In the genomic region with DNA sequence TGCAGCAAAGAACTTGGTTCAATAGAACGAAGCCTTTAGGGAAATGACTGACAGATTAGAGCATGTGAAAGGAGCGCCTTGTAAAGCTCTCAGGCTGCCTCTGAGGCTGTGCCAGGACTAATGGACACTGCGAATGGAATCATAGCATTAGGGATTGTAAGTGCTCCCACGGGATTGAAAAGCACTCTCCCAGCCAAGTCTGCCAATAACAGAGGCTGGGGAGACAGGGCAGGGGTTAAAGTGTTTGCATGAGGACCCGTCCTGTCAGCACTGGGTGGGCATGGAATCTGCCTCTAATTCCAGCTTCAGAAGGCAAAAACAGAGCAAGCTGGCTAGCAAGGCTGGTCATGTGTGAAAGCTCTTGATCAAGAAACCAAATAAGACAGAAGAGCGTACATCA, we compare ENCODE assay signal across 11 mouse cellular contexts. TPM values are rescaled to one million over a fixed set of nuclear protein-coding genes. Genes with fewer than 3 reads are reported as not detected.
DNase-seq lines count a peak whose midpoint lies in the region; ATAC-seq and TF ChIP-seq lines count a peak whose summit lies in the region.
"Had no signal": no experiment of that assay in that cellular context is flagged by ENCODE, and none has a peak within 500 bp of the region (broad histone marks: within the 10 kb centered on the region; RNA-seq: fewer than 3 reads in every experiment).

No protein-coding gene starts in this region.

- 0 out of 2 replicates have a peak overlapping the region, but pooled peaks have one; percentile 21 for H3K27ac ChIP-seq in heart, embryonic 13.5 days (replicated peaks)
- 0 out of 2 replicates have a peak overlapping the region, but pooled peaks have one; percentile 5 for H3K27ac ChIP-seq in hindbrain, postnatal 0 days
- H3K27ac ChIP-seq in midbrain, embryonic 16.5 days (ENCODE audit: low read length), result no peak overlapping the region
- H3K27ac ChIP-seq in thymus, adult 2 months (ENCODE audit: control insufficient read depth, insufficient read depth, low read length), result no peak overlapping the region

- peaks cover 9% of the 10 kb centered on the region for H3K36me3 ChIP-seq in heart, embryonic 13.5 days
- H3K36me3 ChIP-seq in hindbrain, postnatal 0 days (ENCODE audit: insufficient read depth, low read length), result peaks cover 11% of the 10 kb centered on the region
- H3K36me3 ChIP-seq in midbrain, embryonic 16.5 days (ENCODE audit: control insufficient read depth, insufficient read depth, low read length), result peaks cover 15% of the 10 kb centered on the region
- H3K36me3 ChIP-seq in thymus, adult 2 months (ENCODE audit: control insufficient read depth, insufficient read depth, low read length), result no peaks in the 10 kb centered on the region

- no peak for DNase-seq in heart, adult 18-20 months
- peak; percentile 94 for DNase-seq in brain, embryonic 14.5 days (ENCODE audit: low read depth)
- DNase-seq in hindbrain, postnatal 0 days (ENCODE audit: low spot score), result peak; percentile 67
- no peak for DNase-seq in adrenal gland, postnatal 36 days
- no peak for DNase-seq in embryo, embryonic 11 days
- no peak for DNase-seq in thymus, adult 2 months
- DNase-seq: right cerebral cortex, postnatal 4 days had no signal

- H3K4me1 ChIP-seq in heart, embryonic 13.5 days, result peaks cover 28% of the 10 kb centered on the region
- peaks cover 20% of the 10 kb centered on the region for H3K4me1 ChIP-seq in hindbrain, postnatal 0 days (ENCODE audit: insufficient read depth, low read length)
- peaks cover 32% of the 10 kb centered on the region for H3K4me1 ChIP-seq in midbrain, embryonic 16.5 days (ENCODE audit: control insufficient read depth, insufficient read depth, low read length)
- H3K4me1 ChIP-seq in thymus, adult 2 months (replicated peaks; ENCODE audit: control insufficient read depth, insufficient read depth, low read length), result peaks cover 14% of the 10 kb centered on the region

- no peaks in the 10 kb centered on the region for H3K27me3 ChIP-seq in heart, embryonic 13.5 days (replicated peaks)
- H3K27me3 ChIP-seq in hindbrain, postnatal 0 days (ENCODE audit: insufficient read depth, low read length), result no peaks in the 10 kb centered on the region
- no peaks in the 10 kb centered on the region for H3K27me3 ChIP-seq in midbrain, embryonic 16.5 days (ENCODE audit: control insufficient read depth, insufficient read depth, low read depth, low read length)
- H3K27me3 ChIP-seq in thymus, adult 2 months (ENCODE audit: control insufficient read depth, insufficient read depth, low read length), result no peaks in the 10 kb centered on the region

- peak overlapping the region; percentile 38; the same call in 1 of the 2 replicates for H3K9ac ChIP-seq in heart, embryonic 13.5 days
- H3K9ac ChIP-seq in hindbrain, postnatal 0 days (replicated peaks; ENCODE audit: low read length), result no peak overlapping the region
- H3K9ac ChIP-seq in midbrain, embryonic 16.5 days (ENCODE audit: low read depth, low read length), result no peak overlapping the region

- no peak for TF ChIP-seq POLR2A in brain, embryonic 14.5 days (IDR thresholded peaks at IDR 0.05; ENCODE audit: borderline replicate concordance, extremely low read depth, insufficient read depth, insufficient read length, poor library complexity, severe bottlenecking)
- no peak for TF ChIP-seq POLR2A in thymus, adult 2 months (IDR thresholded peaks at IDR 0.05; ENCODE audit: control insufficient read depth, extremely low read depth, insufficient read depth, low read length, poor library complexity)

- 63% methylated on average over 6 of the region's 6 CpGs for WGBS in heart, embryonic 13.5 days
- WGBS in hindbrain, postnatal 0 days, result 25% methylated on average over 6 of the region's 6 CpGs
- WGBS in midbrain, embryonic 16.5 days, result 27% methylated on average over 6 of the region's 6 CpGs
- 95% methylated on average over 6 of the region's 6 CpGs for WGBS in thymus, adult 2 months

- TF ChIP-seq CTCF in brain, embryonic 14.5 days (IDR thresholded peaks at IDR 0.05; ENCODE audit: borderline replicate concordance, extremely low read depth, insufficient read depth, insufficient read length), result no peak
- no peak for TF ChIP-seq CTCF in hindbrain, postnatal 0 days (IDR thresholded peaks at IDR 0.05; ENCODE audit: low read depth)
- TF ChIP-seq CTCF in thymus, adult 2 months (IDR thresholded peaks at IDR 0.05; ENCODE audit: borderline replicate concordance, control insufficient read depth, extremely low read depth, insufficient read depth, low read length, poor library complexity), result no peak

- no peaks in the 10 kb centered on the region for H3K9me3 ChIP-seq in heart, embryonic 13.5 days
- no peaks in the 10 kb centered on the region for H3K9me3 ChIP-seq in hindbrain, postnatal 0 days (ENCODE audit: low read length)
- no peaks in the 10 kb centered on the region for H3K9me3 ChIP-seq in midbrain, embryonic 16.5 days (replicated peaks; ENCODE audit: control insufficient read depth, low read length, poor library complexity, severe bottlenecking)

- peak overlapping the region; percentile 83 for H3K4me2 ChIP-seq in heart, embryonic 13.5 days
- peak overlapping the region; percentile 22; the same call in 1 of the 2 replicates for H3K4me2 ChIP-seq in hindbrain, postnatal 0 days (ENCODE audit: low read depth, low read length)
- H3K4me2 ChIP-seq in midbrain, embryonic 16.5 days (ENCODE audit: low read length), result peak overlapping the region; percentile 2; the same call in 1 of the 2 replicates

- no peak for ATAC-seq in heart, embryonic 13.5 days (ENCODE audit: extremely low read depth, insufficient number of reproducible peaks, low FRiP score, low TSS enrichment)
- ATAC-seq in hindbrain, postnatal 0 days, result no peak
- ATAC-seq in midbrain, embryonic 16.5 days, result no peak
- ATAC-seq: activated CD4-positive, CD25-positive, alpha-beta regulatory T cell, adult 4 months; intestine, postnatal 0 days had no signal

- H3K4me3 ChIP-seq in heart, embryonic 13.5 days, result peak overlapping the region; percentile 80
- H3K4me3 ChIP-seq in hindbrain, postnatal 0 days (ENCODE audit: low read length), result no peak overlapping the region
- no peak overlapping the region for H3K4me3 ChIP-seq in midbrain, embryonic 16.5 days (ENCODE audit: low read depth, low read length)
- no peak overlapping the region for H3K4me3 ChIP-seq in thymus, adult 2 months (ENCODE audit: control insufficient read depth, insufficient read depth, low read length)

RNA-seq across cellular contexts. Expression of a gene that starts 3.9 kb away (rescaled TPM):
- 3.2 and 4.5 TPM in 2 replicates for polyA plus RNA-seq in heart, embryonic 13.5 days (2015; fragmentation: Nextera tagmentation; extraction: Ambion mirVana)
- 1 to 10 TPM in 1 of 2 experiments, under 1 TPM in 1; 0.20 to 1.1 TPM for total RNA-seq in heart, adult 18-20 months (2021)
- polyA plus RNA-seq in brain, embryonic 14.5 days (2012; rRNA removed), result 12.7 and 13.6 TPM in 2 replicates
- total RNA-seq in hindbrain, postnatal 0 days (2014; rRNA removed), result 8.9 and 9.3 TPM in 2 replicates
- 10.2 and 11.1 TPM in 2 replicates for polyA plus RNA-seq in hindbrain, postnatal 0 days (2015; fragmentation: Nextera tagmentation; extraction: Ambion mirVana)
- polyA plus RNA-seq in midbrain, embryonic 16.5 days (2015; fragmentation: Nextera tagmentation; extraction: Ambion mirVana), result 14.1 and 17.4 TPM in 2 replicates
- total RNA-seq in adrenal gland, postnatal 36 days (2021), result 1 to 10 TPM; 4.3 to 7.3 TPM
- 0.78 and 0.98 TPM in 2 replicates for polyA plus RNA-seq in thymus, adult 2 months (2012; rRNA removed)

RNA-seq across cellular contexts. Expression of a gene that starts 18.8 kb away (rescaled TPM):
- polyA plus RNA-seq in heart, embryonic 13.5 days (2015; fragmentation: Nextera tagmentation; extraction: Ambion mirVana), result 41.1 and 47.1 TPM in 2 replicates
- total RNA-seq in heart, adult 18-20 months (2021), result 10 to 100 TPM; 31.4 to 34.1 TPM
- polyA plus RNA-seq in brain, embryonic 14.5 days (2012; rRNA removed), result 53.0 and 69.8 TPM in 2 replicates
- 38.1 and 39.7 TPM in 2 replicates for total RNA-seq in hindbrain, postnatal 0 days (2014; rRNA removed)
- polyA plus RNA-seq in hindbrain, postnatal 0 days (2015; fragmentation: Nextera tagmentation; extraction: Ambion mirVana), result 42.8 and 44.4 TPM in 2 replicates
- 46.8 and 51.1 TPM in 2 replicates for polyA plus RNA-seq in midbrain, embryonic 16.5 days (2015; fragmentation: Nextera tagmentation; extraction: Ambion mirVana)
- 10 to 100 TPM; 34.8 to 46.9 TPM for total RNA-seq in adrenal gland, postnatal 36 days (2021)
- polyA plus RNA-seq in thymus, adult 2 months (2012; rRNA removed), result 41.3 and 41.9 TPM in 2 replicates

RNA-seq across cellular contexts. Expression of a gene that starts 36.6 kb away (rescaled TPM):
- 60.0 and 62.0 TPM in 2 replicates for polyA plus RNA-seq in heart, embryonic 13.5 days (2015; fragmentation: Nextera tagmentation; extraction: Ambion mirVana)
- total RNA-seq in heart, adult 18-20 months (2021), result 100 to 1,000 TPM; 311 to 318 TPM
- polyA plus RNA-seq in brain, embryonic 14.5 days (2012; rRNA removed), result 50.5 and 52.9 TPM in 2 replicates
- 71.1 and 74.2 TPM in 2 replicates for total RNA-seq in hindbrain, postnatal 0 days (2014; rRNA removed)
- 19.7 and 21.2 TPM in 2 replicates for polyA plus RNA-seq in hindbrain, postnatal 0 days (2015; fragmentation: Nextera tagmentation; extraction: Ambion mirVana)
- 12.6 and 14.9 TPM in 2 replicates for polyA plus RNA-seq in midbrain, embryonic 16.5 days (2015; fragmentation: Nextera tagmentation; extraction: Ambion mirVana)
- total RNA-seq in adrenal gland, postnatal 36 days (2021), result 100 to 1,000 TPM; 205 to 213 TPM
- polyA plus RNA-seq in thymus, adult 2 months (2012; rRNA removed), result 67.2 and 69.6 TPM in 2 replicates

Comparison
In these comparisons a context has a peak if more than half of its experiments do, and no peak if none do; other contexts are left out.
1. H3K27ac ChIP-seq: peak in heart, embryonic 13.5 days (single experiment) and hindbrain, postnatal 0 days (single experiment); none in midbrain, embryonic 16.5 days (single experiment) and thymus, adult 2 months (single experiment).
2. H3K4me2 ChIP-seq: peak in every context shown above with its lines; median percentile 83 in heart, embryonic 13.5 days; 22 in hindbrain, postnatal 0 days; 2 in midbrain, embryonic 16.5 days.
3. DNase-seq: peak in brain, embryonic 14.5 days (single experiment) and hindbrain, postnatal 0 days (single experiment); none in heart, adult 18-20 months (0 of 2), adrenal gland, postnatal 36 days (0 of 2), embryo, embryonic 11 days (single experiment) and thymus, adult 2 months (single experiment).